Mouse (Mus musculus): ENCODE data around the gene Crhr2. TPM values are rescaled to one million over a fixed set of nuclear protein-coding genes. Genes with fewer than 3 reads are reported as not detected.

The Crhr2 gene
- polyA plus RNA-seq, 1 experiment from 2014 or later: 10.2 TPM

GRCm38 (mm10) chr6:55044542-55044941 lies 88.3 kb downstream of the Crhr2 start:
- Histone ChIP-seq H3K4me2 (no peak overlapping the region), H3K9me3 (replicated peaks) (no peaks in the 10 kb centered on the region)
- no peak for ATAC-seq (replicated peaks; ENCODE audit: insufficient number of reproducible peaks, insufficient read depth, low FRiP score, low read depth)

GRCm38 (mm10) chr6:55043206-55043605 lies 89.6 kb downstream of the Crhr2 start:
- Histone ChIP-seq H3K9me3 (replicated peaks) (no peaks in the 10 kb centered on the region), H3K4me3 (no peak overlapping the region), H3K27ac (no peak overlapping the region), H3K9ac (no peak overlapping the region), H3K4me1 (replicated peaks) (peaks cover 16% of the 10 kb centered on the region), H3K36me3 (peaks cover 12% of the 10 kb centered on the region), H3K27me3 (no peaks in the 10 kb centered on the region), H3K4me2 (no peak overlapping the region)
- WGBS: 72% methylated on average over 8 of the region's 8 CpGs
- ATAC-seq (replicated peaks; ENCODE audit: insufficient number of reproducible peaks, insufficient read depth, low FRiP score, low read depth): no peak

More at GRCm38 (mm10) chr6:55044542-55044941, 88.3 kb downstream of the Crhr2 start:
- H3K4me3 ChIP-seq: no peak overlapping the region
- H3K27me3 ChIP-seq: no peaks in the 10 kb centered on the region
- H3K27ac ChIP-seq: no peak overlapping the region
- 80% methylated on average over 5 of the region's 5 CpGs for WGBS
- H3K9ac ChIP-seq: no peak overlapping the region
- peaks cover 14% of the 10 kb centered on the region for H3K36me3 ChIP-seq
- H3K4me1 ChIP-seq (replicated peaks): peaks cover 10% of the 10 kb centered on the region; the same call in 1 of the 2 replicates

Other genes with a start within 250 kb of the Crhr2 start
- gene Nod1, start 160.4 kb downstream of the Crhr2 start, polyA plus RNA-seq (2015; fragmentation: Nextera tagmentation; extraction: Ambion mirVana): 4.3 and 6.7 TPM in 2 replicates
- 4.2 and 4.9 TPM in 2 replicates for gene Ggct, start 140.1 kb downstream of the Crhr2 start, polyA plus RNA-seq (2015; fragmentation: Nextera tagmentation; extraction: Ambion mirVana)
- 138 and 144 TPM in 2 replicates for gene Gars, start 95.0 kb downstream of the Crhr2 start, polyA plus RNA-seq (2015; fragmentation: Nextera tagmentation; extraction: Ambion mirVana)
- 0.13 TPM in 1 of 2 replicates, not detected in the other for gene Inmt, start 42.0 kb upstream of the Crhr2 start, polyA plus RNA-seq (2015; fragmentation: Nextera tagmentation; extraction: Ambion mirVana)
- gene Mindy4, start 70.4 kb upstream of the Crhr2 start, polyA plus RNA-seq (2015; fragmentation: Nextera tagmentation; extraction: Ambion mirVana): 6.2 and 7.7 TPM in 2 replicates
- 42.8 and 51.1 TPM in 2 replicates for gene Aqp1, start 203.4 kb upstream of the Crhr2 start, polyA plus RNA-seq (2015; fragmentation: Nextera tagmentation; extraction: Ambion mirVana)
- gene Ghrhr, start 243.3 kb upstream of the Crhr2 start, polyA plus RNA-seq (2015; fragmentation: Nextera tagmentation; extraction: Ambion mirVana): not detected in 2 replicates